Mouse (Mus musculus): ENCODE measurements around the gene Gm11037.

The Gm11037 gene

GRCm38 (mm10) chr2:131178828-131179245 is 45.5 kb downstream of the Gm11037 start:
- peak; percentile 47 to 72 for DNase-seq (ENCODE audit: inconsistent age in 2 of 2, low spot score in 1 of 2)

- DNase-seq (ENCODE audit: inconsistent age in 2 of 2, low spot score in 1 of 2), result peak; percentile 73 to 89
Measured at GRCm38 (mm10) chr2:131179246-131179886, 46.1 kb downstream of the Gm11037 start.

DNA sequence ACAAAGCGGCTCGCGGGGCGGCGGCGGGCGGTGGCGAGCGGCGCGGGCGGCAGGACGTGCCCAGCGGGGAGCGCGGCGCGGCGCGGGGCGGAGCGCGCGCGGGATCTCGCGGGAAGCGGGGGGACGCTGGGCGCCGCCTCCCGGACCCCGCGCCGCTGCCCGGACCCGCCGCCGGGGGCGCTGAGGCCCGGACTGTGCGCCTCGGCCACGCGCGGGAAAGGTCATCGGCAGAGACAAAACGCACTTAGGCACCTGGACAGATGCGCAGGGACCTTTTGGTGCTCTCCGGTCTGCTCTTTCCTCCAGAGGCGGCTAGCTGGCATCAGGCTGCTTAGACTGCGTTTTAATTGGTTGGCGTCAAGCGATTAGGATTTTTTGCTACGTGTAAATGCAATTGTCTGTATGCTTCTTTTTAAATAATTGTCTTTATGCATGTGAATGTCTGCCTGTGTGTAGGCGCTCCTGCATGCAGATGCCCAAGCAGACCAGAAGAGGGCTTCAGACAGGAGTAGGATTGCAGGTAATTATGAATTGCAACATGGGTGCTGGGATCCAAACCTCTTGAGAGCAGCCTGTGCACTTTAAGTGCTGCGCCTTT is 46.8 kb downstream of the Gm11037 start, which contains the start of gene Cenpb:
Gene Cenpb, minus strand, starts transcription at position 78 of the 598 bp plus-strand sequence.
- DNase-seq (ENCODE audit: inconsistent age in 2 of 2, low spot score in 1 of 2), result peak; percentile 88 to 95

Measured in adrenal gland, adult (tissue).